In genomic region chr11:32365498-32365897, GRCm38 (mm10) we compare ENCODE assay signal across 28 mouse cellular contexts. TPM values are rescaled to one million over a fixed set of nuclear protein-coding genes. Genes with fewer than 3 reads are reported as not detected.
A peak's percentile ranks its signal among the peaks of the same experiment; 100 is the strongest.
DNase-seq lines count a peak whose midpoint lies in the region; ATAC-seq and TF ChIP-seq lines count a peak whose summit lies in the region.
"Had no signal": no experiment of that assay in that cellular context is flagged by ENCODE, and none has a peak within 500 bp of the region (broad histone marks: within the 10 kb centered on the region; RNA-seq: fewer than 3 reads in every experiment).

No protein-coding gene starts in this region.

- peaks cover 2% of the 10 kb centered on the region; the same call in 1 of the 2 replicates for H3K4me1 ChIP-seq in lung, postnatal 0 days (ENCODE audit: insufficient read depth, low read depth, low read length)
- peaks cover 35% of the 10 kb centered on the region for H3K4me1 ChIP-seq in forebrain, embryonic 10.5 days

- peak overlapping the region; percentile 63 for H3K27ac ChIP-seq in gastrocnemius, adult 2 months
- H3K27ac ChIP-seq in lung, postnatal 0 days (ENCODE audit: low read length): peak overlapping the region; percentile 51; the same call in 1 of the 2 replicates
- H3K27ac ChIP-seq in forebrain, embryonic 10.5 days: no peak overlapping the region
- H3K27ac ChIP-seq: hindbrain, embryonic 14.5 days; kidney, embryonic 15.5 days; liver, embryonic 15.5 days had no signal

- no peak overlapping the region for H3K4me3 ChIP-seq in gastrocnemius, adult 2 months
- no peak overlapping the region for H3K4me3 ChIP-seq in lung, postnatal 0 days (ENCODE audit: low read depth, low read length)
- no peak overlapping the region for H3K4me3 ChIP-seq in forebrain, embryonic 10.5 days
- H3K4me3 ChIP-seq: heart, embryonic 10.5 days; kidney, embryonic 15.5 days; liver, embryonic 15.5 days; stomach, embryonic 15.5 days had no signal

- WGBS in lung, postnatal 0 days: 72% methylated on average over 4 of the region's 4 CpGs
- 88% methylated on average over 4 of the region's 4 CpGs for WGBS in forebrain, embryonic 10.5 days

- no peaks in the 10 kb centered on the region for H3K36me3 ChIP-seq in lung, postnatal 0 days (ENCODE audit: insufficient read depth, low read length)
- H3K36me3 ChIP-seq in forebrain, embryonic 10.5 days (replicated peaks): peaks cover 25% of the 10 kb centered on the region
- H3K36me3 ChIP-seq: G1E; liver, embryonic 15.5 days; stomach, embryonic 15.5 days had no signal

- no peak for TF ChIP-seq EP300 in lung, postnatal 0 days (IDR thresholded peaks at IDR 0.05)

- DNase-seq in gastrocnemius, adult 2 months: no peak
- no peak for DNase-seq in gastrocnemius, postnatal 10 days
- DNase-seq in lung, postnatal 0 days (ENCODE audit: low spot score): no peak
- no peak for DNase-seq in lung, adult 18-20 months
- DNase-seq in adrenal gland, adult 2 months: no peak
- no peak for DNase-seq in forebrain, embryonic 10.5 days (ENCODE audit: extremely low spot score, low spot score)
- DNase-seq: adrenal gland, postnatal 25 days; cerebellum, adult 11-12 months; cerebellum, adult 9-11 months; embryo, embryonic 11 days; kidney, adult 11 months; kidney, postnatal 4 days; lung, postnatal 10 days; right cerebral cortex, postnatal 25 days; thymus, adult 18-20 months; thymus, postnatal 25 days had no signal

- H3K4me2 ChIP-seq in lung, postnatal 0 days (replicated peaks; ENCODE audit: low read depth, low read length): no peak overlapping the region
- H3K4me2 ChIP-seq: hindbrain, embryonic 14.5 days; kidney, embryonic 15.5 days; liver, embryonic 15.5 days; midbrain, embryonic 11.5 days; stomach, embryonic 15.5 days had no signal

- no peak for ATAC-seq in lung, postnatal 0 days
- peak; percentile 52; the same call in 1 of the 2 replicates for ATAC-seq in megakaryocyte progenitor cell, adult 5-6 weeks (replicated peaks; ENCODE audit: poor library complexity)
- ATAC-seq: forebrain, embryonic 16.5 days; inflammation-experienced regulatory T-cells, adult 6 months; midbrain, embryonic 16.5 days; Patski had no signal

- H3K27me3 ChIP-seq in lung, postnatal 0 days (replicated peaks; ENCODE audit: insufficient read depth, low read length): no peaks in the 10 kb centered on the region
- no peaks in the 10 kb centered on the region for H3K27me3 ChIP-seq in forebrain, embryonic 10.5 days (ENCODE audit: poor library complexity, severe bottlenecking)
- H3K27me3 ChIP-seq: kidney, embryonic 15.5 days; liver, embryonic 15.5 days; Patski; stomach, embryonic 15.5 days had no signal

- H3K9me3 ChIP-seq in lung, postnatal 0 days (ENCODE audit: low read length): no peaks in the 10 kb centered on the region
- no peaks in the 10 kb centered on the region for H3K9me3 ChIP-seq in forebrain, embryonic 10.5 days
- H3K9me3 ChIP-seq: G1E; heart, embryonic 10.5 days; kidney, embryonic 15.5 days; liver, embryonic 15.5 days; stomach, embryonic 15.5 days had no signal

- intact Hi-C loops in gastrocnemius, adult 2 months (cut with DNase I): no loop called here

- H3K9ac ChIP-seq in lung, postnatal 0 days (replicated peaks; ENCODE audit: low read depth): no peak overlapping the region
- H3K9ac ChIP-seq: hindbrain, embryonic 14.5 days; kidney, embryonic 15.5 days; liver, embryonic 15.5 days; stomach, embryonic 15.5 days had no signal

- TF ChIP-seq CTCF in gastrocnemius, adult 2 months (IDR thresholded peaks at IDR 0.05): no peak
- TF ChIP-seq CTCF in lung, postnatal 0 days (IDR thresholded peaks at IDR 0.05): no peak

RNA-seq across cellular contexts. Expression of gene Sh3pxd2b, which starts 17.9 kb away (rescaled TPM):
- total RNA-seq in gastrocnemius, adult 2 months (2021): 1 to 10 TPM; 2.5 to 7.1 TPM
- 10 to 100 TPM; 25.1 to 32.5 TPM for total RNA-seq in gastrocnemius, postnatal 10 days (2021)
- 7.4 and 9.4 TPM in 2 replicates for polyA plus RNA-seq in lung, postnatal 0 days (2015; fragmentation: Nextera tagmentation; extraction: Ambion mirVana)
- total RNA-seq in megakaryocyte progenitor cell, adult 5-6 weeks (2015): 6.1 and 7.2 TPM in 2 replicates
- total RNA-seq in megakaryocyte progenitor cell, adult 5-6 weeks (2017): 1.7 and 2.4 TPM in 2 replicates
- total RNA-seq in adrenal gland, adult 2 months (2021): 1 to 10 TPM; 5.2 to 7.4 TPM
- 3.0 and 3.4 TPM in 2 replicates for polyA plus RNA-seq in adrenal gland, adult 2 months (2012; rRNA removed)
- 23.0 and 23.4 TPM in 2 replicates for polyA plus RNA-seq in forebrain, embryonic 10.5 days (2016; fragmentation: Nextera tagmentation; extraction: Ambion mirVana)
- polyA plus RNA-seq: G1E; inflammation-experienced regulatory T-cells, adult 6 months had no signal
